Mouse (Mus musculus) midbrain, embryonic 10.5 days (tissue): ENCODE measurements at regions not wholly inside any gene's neighbourhood (a gene's known extent, or its start where the extent isn't known, plus 50 kb on each side); places are given as distances from the start of the nearest gene placed in this dataset.
A peak's percentile ranks its signal among the peaks of the same experiment; 100 is the strongest.

Experiments
- DNase-seq: peaks from one replicate; pipeline ENCODE4 v3.0.0-alpha.2; 2017; ENCODE audit warnings: low spot score
- H3K27ac ChIP-seq: fragments of 300-500 bp; sonication (generic); replicated peaks from 2 replicates; pipeline ENCODE4 v1.5.1; 2016; ENCODE audit warnings: mild to moderate bottlenecking
- H3K27me3 ChIP-seq: fragments of 300-500 bp; sonication (generic); 2 replicates; pipeline ENCODE4 v1.6.1; 2016; ENCODE audit warnings: low read depth, mild to moderate bottlenecking; ENCODE audit not compliant: poor library complexity, severe bottlenecking
- H3K36me3 ChIP-seq: fragments of 300-500 bp; sonication (generic); 2 replicates; pipeline ENCODE4 v1.6.1; 2016; ENCODE audit warnings: mild to moderate bottlenecking, moderate library complexity
- H3K4me1 ChIP-seq: fragments of 300-500 bp; sonication (generic); 2 replicates; pipeline ENCODE4 v1.6.1; 2016
- H3K4me3 ChIP-seq: fragments of 300-500 bp; sonication (generic); 2 replicates; pipeline ENCODE4 v1.5.1; 2016; ENCODE audit warnings: mild to moderate bottlenecking, moderate library complexity
- H3K9me3 ChIP-seq: fragments of 300-500 bp; sonication (generic); replicated peaks from 2 replicates; pipeline ENCODE4 v1.6.1; 2016; ENCODE audit warnings: mild to moderate bottlenecking
- WGBS: fragments of 180-500 bp; shearing (Covaris S2); methylation state at CpG from one replicate; pipeline ENCODE4 v1.1.7; 2016; 5-methylcytosine and 5-hydroxymethylcytosine counted together

DNA sequence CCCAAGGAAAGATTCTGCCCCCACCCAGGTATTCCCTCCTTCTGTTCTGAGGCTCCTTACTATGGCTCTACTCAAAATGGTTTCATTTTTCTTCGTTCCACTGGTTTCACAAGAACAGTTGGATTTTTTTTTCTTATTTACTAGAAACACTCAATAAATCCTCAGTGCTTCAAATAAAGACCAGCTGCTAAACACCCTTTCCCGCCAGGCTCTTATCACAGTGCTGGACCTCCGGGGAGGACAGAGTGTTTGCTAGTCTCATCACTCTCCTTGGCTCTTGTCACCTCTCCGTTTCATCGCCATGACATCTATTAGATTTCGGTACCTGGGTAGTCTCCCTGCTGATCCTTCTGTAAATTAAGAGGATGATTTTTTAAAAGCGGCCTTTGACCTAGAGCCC, 293.7 kb downstream of the Gm9195 start:
- Histone ChIP-seq H3K27me3 (no peaks in the 10 kb centered on the region), H3K9me3 (no peaks in the 10 kb centered on the region), H3K4me3 (no peak overlapping the region), H3K4me1 (0 out of 2 replicates have a peak, but pooled peaks cover 3% of the 10 kb centered on the region), H3K36me3 (no peaks in the 10 kb centered on the region), H3K27ac (no peak overlapping the region)
- no peak for DNase-seq
- WGBS = 69% methylated on average over 7 of the region's 7 CpGs

DNA sequence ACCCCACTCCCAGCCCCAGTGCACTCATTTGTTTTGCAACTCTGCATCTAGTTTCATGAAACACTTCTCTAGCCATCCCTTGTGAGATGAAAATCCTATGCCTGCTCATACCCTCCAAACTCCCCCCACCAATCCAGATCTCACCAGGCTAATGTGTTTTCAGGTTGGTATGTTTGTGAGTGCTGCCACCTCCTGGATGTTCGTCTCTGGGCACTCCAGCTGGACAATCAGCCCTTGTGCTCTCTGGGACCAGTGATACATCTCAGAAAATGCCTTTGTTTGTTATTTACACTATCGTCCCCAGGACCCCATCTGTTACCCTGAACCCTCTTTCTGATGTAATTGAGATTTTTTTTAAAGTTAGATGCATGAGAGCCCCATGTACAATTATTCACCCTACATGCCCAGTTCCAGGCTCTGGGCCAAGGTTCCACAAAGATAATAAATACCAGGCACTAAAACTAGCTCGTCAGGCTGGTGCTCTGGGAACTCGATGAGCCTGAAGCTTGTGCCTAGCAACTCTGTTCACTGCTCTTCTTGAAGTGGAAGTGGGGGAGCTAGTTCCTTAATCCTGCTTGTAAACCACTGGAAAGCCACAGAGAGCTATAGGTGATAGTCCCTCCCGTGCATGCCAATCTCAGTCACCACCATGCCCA, 304.2 kb downstream of the Gm9195 start:
- Histone ChIP-seq H3K9me3 (no peaks in the 10 kb centered on the region), H3K4me1 (no peaks in the 10 kb centered on the region), H3K36me3 (no peaks in the 10 kb centered on the region), H3K27ac (no peak overlapping the region), H3K4me3 (no peak overlapping the region), H3K27me3 (no peaks in the 10 kb centered on the region)
- peak; percentile 20 for DNase-seq
- WGBS = 52% methylated on average over 5 of the region's 5 CpGs

DNA sequence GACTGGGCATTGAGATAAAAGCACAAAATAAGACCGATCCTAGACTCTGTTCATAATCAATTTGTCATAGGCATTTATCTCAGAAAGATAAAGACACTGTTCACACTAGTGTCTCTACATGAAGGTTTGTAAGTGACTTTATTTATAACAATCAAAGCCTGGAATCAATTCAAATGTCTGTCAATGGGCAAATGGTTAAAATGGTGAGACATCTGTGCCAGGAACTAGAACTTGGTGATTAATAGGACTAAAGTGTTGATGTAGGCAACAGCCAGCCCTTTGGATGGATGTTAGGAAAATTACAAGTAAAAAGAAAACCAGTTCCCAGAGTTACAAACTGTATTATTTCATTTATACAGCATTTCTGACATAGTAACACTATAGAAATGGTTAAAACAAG, 315.9 kb downstream of the Gm9195 start:
- no peaks in the 10 kb centered on the region for H3K27me3 ChIP-seq
- WGBS = 95% methylated on average over 1 of the region's 1 CpGs
- no peaks in the 10 kb centered on the region for H3K9me3 ChIP-seq
- H3K27ac ChIP-seq = no peak overlapping the region
- H3K36me3 ChIP-seq = no peaks in the 10 kb centered on the region
- no peak for DNase-seq
- H3K4me1 ChIP-seq = no peaks in the 10 kb centered on the region
- no peak overlapping the region for H3K4me3 ChIP-seq

DNA sequence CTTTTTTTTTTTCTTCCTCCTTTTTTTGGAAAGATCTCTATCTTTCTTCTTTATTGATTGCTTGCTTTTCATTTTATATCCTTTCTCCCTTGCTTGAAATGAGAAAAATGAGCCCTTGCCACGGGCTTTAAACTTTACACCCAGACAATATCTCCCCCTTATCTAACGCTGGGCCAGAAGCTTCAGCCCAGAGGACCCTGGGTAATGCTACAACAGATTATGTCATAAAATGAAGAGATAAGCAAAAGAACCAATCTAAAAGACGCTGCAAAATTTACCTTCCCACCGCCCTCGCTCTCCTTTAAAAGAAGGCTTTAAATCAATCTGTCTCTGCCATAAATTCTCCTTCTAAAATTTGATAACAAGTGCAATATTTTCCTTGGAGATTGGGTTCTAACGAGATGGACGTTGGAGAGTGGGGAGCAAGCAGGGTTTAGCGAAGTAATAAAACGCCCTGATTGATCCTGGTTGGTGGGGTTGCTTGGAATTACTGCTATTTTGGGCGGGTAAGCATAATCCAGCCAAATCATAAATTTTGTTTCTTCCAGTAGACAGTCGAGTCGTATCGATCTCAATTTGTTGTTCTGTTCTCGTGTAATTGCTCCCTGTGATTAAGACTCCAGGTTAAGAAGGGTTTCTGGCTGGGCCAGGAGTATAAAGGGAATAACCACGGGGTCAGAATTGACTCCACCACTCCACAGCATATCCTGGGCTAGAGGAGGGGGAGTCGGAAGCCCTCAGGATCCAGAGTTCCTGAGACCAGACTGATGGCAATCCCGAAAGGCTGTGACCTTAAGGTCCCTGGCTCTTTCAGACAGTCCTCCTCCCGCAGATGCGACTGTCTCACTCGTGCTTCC, 318.9 kb downstream of the Gm9195 start:
- no peaks in the 10 kb centered on the region for H3K4me1 ChIP-seq
- no peak overlapping the region for H3K27ac ChIP-seq
- DNase-seq = no peak
- no peak overlapping the region for H3K4me3 ChIP-seq
- 87% methylated on average over 20 of the region's 20 CpGs for WGBS
- H3K9me3 ChIP-seq = no peaks in the 10 kb centered on the region
- H3K27me3 ChIP-seq = no peaks in the 10 kb centered on the region
- H3K36me3 ChIP-seq = no peaks in the 10 kb centered on the region

DNA sequence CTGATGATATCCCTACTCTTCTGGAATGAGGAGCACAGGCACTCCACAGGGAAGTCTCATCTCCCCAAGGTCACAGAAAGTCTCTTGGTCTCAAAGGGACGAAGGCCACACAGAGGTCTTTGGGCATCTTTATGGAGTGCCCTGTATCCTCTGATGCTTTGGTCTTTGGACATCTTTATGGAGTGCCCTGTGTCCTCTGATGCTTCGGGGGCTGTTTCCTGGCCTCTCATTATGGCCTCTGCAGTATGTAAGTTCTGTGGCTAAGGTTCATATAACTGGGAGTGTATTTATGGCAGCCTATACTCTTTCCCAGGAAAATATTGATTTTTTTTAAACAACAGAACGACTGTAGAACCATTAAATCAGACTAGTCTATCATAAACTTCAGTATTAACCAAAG, 319.9 kb downstream of the Gm9195 start:
- Histone ChIP-seq H3K4me1 (peaks cover 3% of the 10 kb centered on the region; the same call in 1 of the 2 replicates), H3K9me3 (no peaks in the 10 kb centered on the region), H3K27me3 (no peaks in the 10 kb centered on the region), H3K36me3 (no peaks in the 10 kb centered on the region), H3K4me3 (no peak overlapping the region), H3K27ac (no peak overlapping the region)
- WGBS = 79% methylated on average over 3 of the region's 3 CpGs
- DNase-seq = no peak

DNA sequence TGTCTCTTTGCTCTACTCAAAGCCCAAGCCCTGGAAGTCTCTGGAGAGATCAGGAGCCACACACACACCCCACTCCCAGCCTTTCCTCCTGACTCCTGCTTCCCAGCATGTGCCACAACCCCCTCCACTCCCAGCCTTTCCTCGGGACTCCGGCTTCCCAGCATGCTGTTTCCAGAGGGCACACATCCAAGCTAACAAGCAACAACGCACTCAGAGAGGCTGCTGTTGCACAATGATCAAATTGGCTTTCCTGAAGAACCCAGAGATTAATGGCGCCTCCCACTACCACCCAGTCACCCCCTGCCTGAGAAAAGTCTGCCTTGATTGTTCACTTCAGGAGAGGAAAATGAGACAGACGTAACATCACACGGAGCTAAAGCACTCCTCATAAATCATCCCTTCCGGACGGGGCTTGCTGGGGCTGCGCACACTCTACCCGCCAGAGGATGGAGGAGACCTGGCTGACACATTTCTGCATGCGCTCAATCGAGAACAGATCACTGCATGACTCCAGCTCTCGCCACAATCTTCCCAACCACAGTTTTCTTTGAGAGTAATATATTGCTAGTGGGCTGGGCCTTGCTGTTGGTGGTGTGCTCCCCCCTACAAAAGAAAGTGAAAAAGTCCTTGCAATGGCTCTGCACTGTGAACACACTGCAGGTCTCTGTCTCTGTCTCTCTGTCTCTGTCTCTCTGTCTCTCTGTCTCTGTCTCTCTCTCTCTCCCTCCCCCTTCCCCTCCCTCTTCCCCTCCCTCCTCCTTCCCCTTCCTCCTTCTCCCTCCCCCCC, 332.9 kb downstream of the Gm9195 start:
- Histone ChIP-seq H3K9me3 (no peaks in the 10 kb centered on the region), H3K27me3 (no peaks in the 10 kb centered on the region), H3K36me3 (no peaks in the 10 kb centered on the region), H3K4me3 (no peak overlapping the region), H3K4me1 (no peaks in the 10 kb centered on the region), H3K27ac (no peak overlapping the region)
- no peak for DNase-seq
- 51% methylated on average over 13 of the region's 13 CpGs for WGBS

DNA sequence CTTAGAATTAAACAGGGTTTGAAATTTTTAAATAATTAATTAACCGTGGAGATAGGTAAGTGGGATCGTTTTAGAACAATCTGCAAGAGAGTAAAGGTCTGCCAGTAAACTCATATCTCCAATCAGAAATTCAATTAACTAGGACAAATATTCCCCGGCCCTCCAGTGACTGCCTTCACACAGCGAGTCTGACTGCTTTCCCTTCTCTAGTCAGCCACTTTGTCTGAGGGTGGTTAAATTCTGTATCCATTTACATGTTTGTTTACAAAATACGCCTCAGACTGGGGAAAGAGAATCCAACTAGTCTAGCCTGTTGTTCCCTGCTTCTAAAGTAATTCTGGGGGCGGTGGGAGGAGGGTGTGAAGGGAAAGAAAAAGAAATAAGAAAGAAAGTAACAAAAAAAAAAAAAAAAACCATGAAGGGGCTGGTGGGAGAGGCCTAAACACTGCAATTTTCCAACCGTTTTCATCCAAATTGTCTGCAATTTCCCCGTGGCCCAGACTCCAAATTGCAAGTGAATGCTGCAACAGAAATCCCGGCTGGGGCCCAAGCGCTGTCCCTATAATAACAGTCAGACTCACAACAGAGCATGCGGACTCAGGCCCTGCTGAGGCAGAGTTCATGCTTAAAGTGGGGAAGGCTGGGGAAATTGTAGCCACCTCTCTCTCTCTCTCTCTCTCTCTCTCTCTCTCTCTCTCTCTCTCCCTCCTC, 336.3 kb downstream of the Gm9195 start:
- H3K27ac ChIP-seq = no peak overlapping the region
- no peak overlapping the region for H3K4me3 ChIP-seq
- no peaks in the 10 kb centered on the region for H3K4me1 ChIP-seq
- no peaks in the 10 kb centered on the region for H3K27me3 ChIP-seq
- no peaks in the 10 kb centered on the region for H3K9me3 ChIP-seq
- DNase-seq = no peak
- no peaks in the 10 kb centered on the region for H3K36me3 ChIP-seq
- WGBS = 36% methylated on average over 11 of the region's 11 CpGs

DNA sequence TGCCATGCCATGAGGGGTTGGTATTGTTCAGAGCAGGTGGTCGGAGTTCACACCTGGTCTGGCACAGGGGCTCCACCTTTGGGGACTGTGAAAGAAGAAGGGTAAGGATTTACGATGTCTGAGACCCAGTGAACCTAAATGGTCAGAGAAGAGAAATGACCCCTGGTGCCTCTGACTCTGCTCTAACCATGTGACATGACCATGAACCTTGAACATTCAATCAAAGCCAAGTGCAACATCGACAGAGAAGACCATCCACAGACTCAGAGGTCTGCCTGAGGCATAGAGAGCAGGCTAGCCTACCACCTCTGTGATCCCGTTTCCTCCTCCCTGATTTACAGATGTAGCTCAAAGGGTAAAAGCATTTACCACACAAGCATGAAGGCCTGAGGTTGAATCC, 340.0 kb downstream of the Gm9195 start:
- Histone ChIP-seq H3K4me1 (0 out of 2 replicates have a peak, but pooled peaks cover 4% of the 10 kb centered on the region), H3K27me3 (no peaks in the 10 kb centered on the region), H3K36me3 (no peaks in the 10 kb centered on the region), H3K27ac (no peak overlapping the region), H3K9me3 (no peaks in the 10 kb centered on the region), H3K4me3 (no peak overlapping the region)
- DNase-seq = no peak
- 78% methylated on average over 4 of the region's 4 CpGs for WGBS

DNA sequence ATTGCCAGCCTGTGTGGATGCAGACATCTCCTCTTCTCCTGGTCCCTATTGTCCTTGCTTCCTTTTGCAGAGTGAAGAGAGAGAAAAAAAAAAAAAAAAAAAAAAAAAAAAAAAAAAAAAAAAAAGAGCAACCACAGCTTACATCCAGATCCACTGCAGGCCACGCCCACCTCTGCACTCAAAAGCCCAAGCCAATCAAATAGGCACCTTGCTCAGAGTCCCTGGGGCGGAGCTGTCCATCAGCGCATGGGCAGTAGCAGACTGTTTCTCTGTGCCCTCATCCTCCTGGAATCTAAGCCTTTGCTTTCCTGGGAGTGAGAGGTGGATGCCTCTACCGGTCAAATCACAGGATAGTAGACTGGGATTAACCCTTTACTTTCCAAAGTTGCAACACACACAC, 342.2 kb downstream of the Gm9195 start:
- Histone ChIP-seq H3K27me3 (no peaks in the 10 kb centered on the region), H3K4me3 (no peak overlapping the region), H3K4me1 (peaks cover 8% of the 10 kb centered on the region; the same call in 1 of the 2 replicates), H3K36me3 (no peaks in the 10 kb centered on the region), H3K9me3 (no peaks in the 10 kb centered on the region), H3K27ac (no peak overlapping the region)
- 23% methylated on average over 4 of the region's 4 CpGs for WGBS
- DNase-seq = peak; percentile 30

DNA sequence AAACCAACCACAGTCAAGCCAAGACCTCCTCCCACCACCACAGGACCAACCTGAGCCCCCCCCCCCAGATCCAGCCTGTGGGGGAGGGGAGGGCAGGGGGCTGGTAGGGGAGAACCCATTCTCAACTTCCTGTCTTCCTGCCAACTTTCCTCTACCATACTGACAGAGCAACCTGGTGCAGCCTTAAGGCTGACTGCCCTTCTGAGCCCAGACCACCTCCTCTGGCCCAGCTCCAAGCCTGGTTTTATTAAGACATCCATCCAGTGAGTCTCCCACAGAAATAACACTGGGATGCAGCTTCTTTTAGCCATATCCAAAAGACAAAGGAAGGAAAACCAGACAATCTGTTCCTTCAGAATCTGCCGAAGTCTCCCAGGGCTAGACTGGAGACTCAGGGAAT, 342.8 kb downstream of the Gm9195 start:
- H3K27ac ChIP-seq = no peak overlapping the region
- peaks cover 8% of the 10 kb centered on the region; the same call in 1 of the 2 replicates for H3K4me1 ChIP-seq
- DNase-seq = no peak
- WGBS = 86% methylated on average over 1 of the region's 1 CpGs
- no peaks in the 10 kb centered on the region for H3K36me3 ChIP-seq
- no peaks in the 10 kb centered on the region for H3K27me3 ChIP-seq
- H3K4me3 ChIP-seq = no peak overlapping the region
- no peaks in the 10 kb centered on the region for H3K9me3 ChIP-seq

DNA sequence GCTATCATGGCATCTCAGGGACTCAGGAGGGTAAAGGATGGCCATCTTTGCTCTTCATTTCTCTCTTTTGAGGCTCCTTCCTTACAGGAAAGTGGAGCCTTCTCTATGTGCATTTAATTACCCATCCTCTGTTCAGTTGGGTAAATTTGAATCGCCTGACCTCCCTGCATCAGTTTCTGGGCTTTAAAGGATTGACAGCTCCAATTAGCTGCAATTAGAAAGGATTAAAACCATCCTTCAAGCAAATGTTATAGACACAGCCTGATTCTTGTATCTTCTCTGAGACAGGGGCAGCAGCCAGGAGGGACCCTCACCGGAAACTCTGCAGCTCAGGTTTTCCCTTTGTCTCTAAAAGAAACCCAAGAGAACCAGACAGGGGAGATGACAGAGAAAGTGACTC, 345.3 kb downstream of the Gm9195 start:
- Histone ChIP-seq H3K4me3 (no peak overlapping the region), H3K4me1 (peaks cover 13% of the 10 kb centered on the region; the same call in 1 of the 2 replicates), H3K9me3 (no peaks in the 10 kb centered on the region), H3K27me3 (no peaks in the 10 kb centered on the region), H3K36me3 (no peaks in the 10 kb centered on the region), H3K27ac (no peak overlapping the region)
- WGBS = 37% methylated on average over 2 of the region's 2 CpGs
- no peak for DNase-seq

DNA sequence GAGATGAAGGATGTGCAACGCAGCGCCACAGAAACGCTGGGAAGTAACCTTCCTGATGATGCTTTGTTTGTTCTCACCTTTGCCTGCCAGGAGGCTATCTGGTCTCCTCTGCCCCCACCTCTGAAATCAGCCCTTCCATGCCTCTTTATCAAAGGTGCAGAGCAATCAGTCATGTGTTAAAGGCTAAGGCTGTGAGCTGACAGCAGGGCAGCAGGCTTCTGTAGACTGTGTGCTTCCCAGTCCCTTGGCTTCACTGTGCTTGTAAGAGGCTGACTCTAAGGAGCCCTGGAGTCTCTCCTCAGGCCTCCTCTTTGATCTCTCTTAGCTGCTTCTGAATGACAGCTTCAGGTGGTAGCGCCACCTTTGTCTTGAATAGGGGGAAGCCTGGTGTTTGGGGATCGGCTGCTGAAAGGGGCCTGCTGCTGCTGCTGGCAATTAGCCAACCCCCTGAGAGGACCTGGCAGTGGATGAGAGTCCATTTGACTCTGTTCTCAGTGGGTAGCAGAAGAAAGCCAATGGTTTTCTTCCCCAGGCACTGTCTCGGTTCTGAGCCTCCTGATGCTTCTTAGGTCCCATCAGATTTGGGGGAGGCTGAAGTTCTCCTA, 348.7 kb downstream of the Gm9195 start:
- 15% methylated on average over 6 of the region's 6 CpGs for WGBS
- H3K27ac ChIP-seq = 0 out of 2 replicates have a peak overlapping the region, but pooled peaks have one; percentile 38
- H3K9me3 ChIP-seq = no peaks in the 10 kb centered on the region
- no peak overlapping the region for H3K4me3 ChIP-seq
- no peaks in the 10 kb centered on the region for H3K27me3 ChIP-seq
- no peaks in the 10 kb centered on the region for H3K36me3 ChIP-seq
- peaks cover 10% of the 10 kb centered on the region; the same call in 1 of the 2 replicates for H3K4me1 ChIP-seq
- DNase-seq = no peak
